Mouse (Mus musculus) urinary bladder, adult 18-20 months (tissue): ENCODE measurements around the gene Lama1.
"Not testable (repeated sequence)": the region's sequence is repeated elsewhere in the genome, so short reads cannot be mapped to it uniquely, and the experiment has no call there.

Experiments used
- DNase-seq, 2 experiments: peaks; one replicate each; pipeline ENCODE4 v3.0.0; 2022; ENCODE audit warnings: low spot score in 2 of 2, mixed read lengths in 2 of 2

Gene Lama1

GRCm38 (mm10) chr17:67715466-67715865, 18.4 kb downstream of the Lama1 start:
- DNase-seq: no peak

GRCm38 (mm10) chr17:67722055-67722454, 25.0 kb downstream of the Lama1 start:
- DNase-seq: no peak

DNA sequence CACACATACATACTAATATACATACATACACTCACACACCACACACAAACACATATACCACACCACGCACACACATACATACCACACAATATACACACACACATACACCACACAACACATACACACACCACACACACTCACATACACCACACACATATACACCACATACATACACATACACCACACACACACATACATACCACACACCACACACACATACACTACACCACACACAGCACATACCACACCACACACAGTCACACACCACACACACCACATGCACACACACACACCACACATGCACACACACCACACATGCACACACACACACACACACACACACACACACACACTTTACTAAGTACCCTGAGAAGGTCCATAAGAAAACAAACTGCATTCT, 25.5 kb downstream of the Lama1 start:
- DNase-seq: no peak

- no peak for DNase-seq
Measured at GRCm38 (mm10) chr17:67723175-67724067, 26.4 kb downstream of the Lama1 start.

DNA sequence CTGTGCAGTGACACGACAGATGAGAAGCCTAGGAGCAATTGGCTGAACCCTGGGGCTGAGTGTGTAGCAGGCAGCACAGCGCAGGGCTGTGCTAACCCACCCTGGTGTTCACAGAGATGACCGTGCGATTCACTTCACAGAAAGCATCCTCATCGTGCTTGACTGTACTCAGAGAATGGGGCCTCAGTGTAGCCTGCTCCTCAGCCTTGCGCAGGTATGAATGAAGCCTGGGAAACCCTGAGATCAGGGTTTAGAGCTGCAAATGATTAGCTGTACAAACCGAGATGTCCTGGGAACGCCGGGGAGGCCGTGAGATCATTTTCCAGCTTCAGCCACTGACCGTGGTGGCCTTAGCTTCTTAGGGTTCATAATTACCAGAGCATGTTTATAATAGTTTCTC, 29.5 kb downstream of the Lama1 start:
- DNase-seq: no peak

DNA sequence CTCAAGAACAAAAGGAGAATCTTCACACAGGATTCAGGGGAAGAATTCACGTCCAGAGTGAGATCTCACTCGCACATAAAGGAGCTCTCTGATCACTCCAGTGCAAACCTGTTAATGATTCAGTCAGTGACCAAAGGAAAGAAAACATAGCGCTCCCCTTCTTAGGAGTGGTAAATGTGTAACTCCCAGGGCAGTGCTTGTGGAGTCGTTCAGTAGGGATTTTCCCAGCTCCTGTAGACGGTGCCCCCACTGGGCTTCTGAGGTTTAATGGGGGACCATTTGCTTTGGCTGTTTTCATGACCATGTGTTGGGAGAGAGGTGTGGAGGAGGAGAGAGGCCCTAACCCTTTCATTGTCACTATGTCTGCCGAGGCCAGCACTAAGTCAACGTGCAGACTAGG, 31.7 kb downstream of the Lama1 start:
- DNase-seq: no peak

GRCm38 (mm10) chr17:67731096-67731495, 34.0 kb downstream of the Lama1 start:
- DNase-seq: no peak

DNA sequence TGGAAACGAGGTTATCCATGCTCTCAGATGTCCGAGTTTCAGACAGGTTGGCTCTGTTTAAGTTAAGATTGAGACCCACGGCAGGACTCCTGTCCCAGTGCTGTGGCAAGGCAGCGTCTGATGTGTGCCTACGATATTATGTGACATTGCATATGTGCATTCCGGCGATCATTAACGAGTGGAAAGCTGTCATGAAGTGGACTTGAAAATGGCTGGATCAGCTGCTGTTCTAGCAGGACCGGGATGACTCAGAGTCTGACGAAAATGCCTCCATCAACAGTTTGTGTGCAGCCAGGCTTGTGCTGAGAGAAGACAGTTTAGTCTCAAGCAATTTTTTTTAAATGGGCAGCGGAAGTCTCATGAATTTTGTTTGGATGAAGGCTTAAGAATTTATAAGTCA, 34.9 kb downstream of the Lama1 start:
- DNase-seq: no peak

- no peak for DNase-seq
Measured at GRCm38 (mm10) chr17:67733516-67733915, 36.5 kb downstream of the Lama1 start.

DNA sequence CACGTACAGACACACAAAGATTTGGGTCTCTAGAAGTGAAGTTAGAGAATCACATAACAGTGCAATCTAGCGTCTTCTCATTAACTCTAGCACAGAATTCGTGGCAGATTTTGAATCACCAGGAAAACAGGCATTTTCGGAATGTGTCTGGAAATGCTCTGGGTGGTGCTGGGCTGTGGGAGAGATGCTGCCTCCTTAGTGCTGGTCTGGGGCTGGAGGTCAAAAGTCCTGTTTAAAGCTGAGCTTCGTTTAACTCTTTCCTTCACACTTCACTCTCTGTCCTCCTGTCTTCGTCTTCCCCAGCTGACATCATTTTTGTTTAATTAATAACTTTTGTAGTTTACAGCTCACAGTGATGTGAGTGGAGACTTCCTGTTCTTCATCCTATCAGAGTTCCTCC, 38.7 kb downstream of the Lama1 start:
- no peak for DNase-seq

GRCm38 (mm10) chr17:67741229-67741628, 44.2 kb downstream of the Lama1 start:
- not testable (repeated sequence) for DNase-seq

GRCm38 (mm10) chr17:67764167-67764871, 67.3 kb downstream of the Lama1 start:
- DNase-seq: no peak

DNA sequence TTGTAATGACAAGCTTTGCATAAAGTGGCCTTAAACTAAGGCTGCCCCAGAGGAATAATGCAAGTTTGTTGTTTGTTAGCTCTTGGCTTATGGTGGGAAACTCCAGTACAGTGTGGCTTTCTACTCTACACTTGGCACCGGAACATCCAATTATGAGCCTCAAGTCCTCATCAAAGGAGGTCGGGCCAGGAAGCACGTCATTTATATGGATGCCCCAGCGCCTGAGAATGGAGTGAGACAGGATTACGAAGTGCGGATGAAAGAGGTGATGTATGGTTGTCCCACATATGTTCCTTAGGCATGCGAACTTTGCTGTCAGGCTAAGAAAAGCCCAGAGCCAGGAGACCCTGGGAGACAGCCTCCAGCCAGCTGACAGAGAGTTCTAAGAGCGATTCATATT, 76.5 kb downstream of the Lama1 start:
- DNase-seq: no peak

DNA sequence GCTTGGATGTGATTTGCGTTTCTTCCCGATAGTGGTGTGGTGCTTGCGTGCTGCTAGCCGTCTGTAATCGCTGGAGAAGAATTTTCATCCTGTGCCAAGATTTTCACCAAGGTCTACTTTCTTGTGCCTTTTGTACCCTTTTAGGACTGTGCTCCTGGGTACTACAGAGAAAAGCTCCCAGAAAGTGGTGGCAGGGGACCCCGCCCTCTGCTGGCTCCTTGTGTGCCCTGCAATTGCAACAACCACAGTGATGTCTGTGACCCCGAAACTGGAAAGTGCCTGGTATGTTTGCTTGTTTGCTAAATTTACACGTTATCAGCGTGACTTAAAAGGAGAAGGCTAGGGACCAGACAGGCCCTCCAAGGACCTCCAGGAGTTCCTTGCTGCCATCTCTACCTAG, 79.7 kb downstream of the Lama1 start:
- no peak for DNase-seq

DNA sequence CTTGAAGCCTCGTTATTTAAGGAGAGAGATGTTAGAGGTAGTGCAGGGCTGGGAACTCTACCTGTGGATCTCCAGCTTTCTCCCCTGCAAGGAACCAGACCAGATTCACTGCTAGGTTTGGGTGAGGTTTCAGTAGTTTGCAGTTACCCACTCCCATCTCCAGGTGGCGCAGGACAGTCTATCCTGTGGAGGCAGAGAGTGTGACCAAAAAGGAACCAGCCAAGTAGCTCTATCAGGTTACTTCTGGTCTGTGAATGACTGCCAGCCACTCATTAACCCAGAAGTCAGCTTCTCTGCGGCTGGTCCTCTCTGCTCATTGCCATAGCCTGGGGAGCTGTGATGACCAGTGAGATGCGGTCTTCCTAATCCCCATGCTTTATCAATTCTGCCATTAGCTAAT, 82.8 kb downstream of the Lama1 start:
- DNase-seq: no peak

DNA sequence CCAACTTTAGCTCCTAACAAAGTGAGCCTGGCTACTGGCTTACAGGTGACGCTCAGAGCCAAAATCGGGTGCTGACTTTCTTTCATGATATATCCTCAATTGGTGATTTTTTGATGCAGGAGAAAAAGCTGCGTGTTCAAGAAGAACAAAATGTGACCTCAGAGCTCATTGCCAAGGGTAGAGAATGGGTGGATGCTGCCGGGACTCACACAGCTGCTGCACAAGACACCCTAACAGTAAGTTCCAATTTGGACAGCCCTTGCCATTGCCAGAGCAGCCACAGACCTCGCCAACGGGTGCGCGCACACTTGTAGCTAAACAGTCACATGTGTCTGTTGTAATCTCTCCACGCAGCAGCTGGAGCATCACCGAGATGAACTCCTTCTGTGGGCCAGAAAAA, 94.0 kb downstream of the Lama1 start:
- DNase-seq: no peak

DNA sequence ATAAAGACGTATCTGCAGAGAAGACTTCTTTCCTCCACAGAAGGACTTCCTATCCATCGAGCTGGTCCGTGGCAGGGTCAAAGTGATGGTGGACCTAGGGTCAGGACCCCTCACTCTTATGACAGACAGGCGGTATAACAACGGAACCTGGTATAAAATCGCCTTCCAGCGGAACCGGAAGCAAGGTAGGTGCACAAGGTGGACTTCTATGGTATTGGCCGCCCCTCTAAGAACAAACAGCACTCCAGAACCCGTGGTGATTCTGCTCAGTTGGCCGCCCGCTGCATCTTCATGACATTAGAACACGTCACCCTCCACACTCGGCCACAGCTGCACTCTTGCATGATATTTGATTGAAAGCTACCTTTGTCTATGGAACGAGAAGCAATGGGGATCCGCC, 112.1 kb downstream of the Lama1 start:
- DNase-seq: no peak

GRCm38 (mm10) chr17:67813666-67814065, 116.6 kb downstream of the Lama1 start:
- DNase-seq: no peak

GRCm38 (mm10) chr17:67815720-67816119, 118.7 kb downstream of the Lama1 start:
- DNase-seq: no peak

DNA sequence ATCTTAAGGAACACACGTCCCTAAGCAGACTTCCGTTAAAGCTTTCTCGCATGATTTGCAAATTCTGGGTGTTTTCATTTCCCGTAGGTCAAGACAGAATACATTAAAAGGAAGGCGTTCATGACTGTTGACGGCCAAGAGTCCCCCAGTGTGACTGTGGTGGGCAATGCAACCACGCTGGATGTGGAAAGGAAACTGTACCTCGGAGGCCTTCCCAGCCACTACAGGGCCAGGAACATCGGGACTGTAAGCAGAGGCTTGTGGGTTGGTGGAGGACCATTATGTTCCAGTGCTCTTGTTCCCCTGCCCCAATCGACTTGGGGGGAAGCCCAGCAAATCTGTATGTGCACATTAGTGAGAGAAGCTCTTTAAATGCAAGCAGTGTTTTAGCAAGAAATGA, 119.9 kb downstream of the Lama1 start:
- DNase-seq: no peak

DNA sequence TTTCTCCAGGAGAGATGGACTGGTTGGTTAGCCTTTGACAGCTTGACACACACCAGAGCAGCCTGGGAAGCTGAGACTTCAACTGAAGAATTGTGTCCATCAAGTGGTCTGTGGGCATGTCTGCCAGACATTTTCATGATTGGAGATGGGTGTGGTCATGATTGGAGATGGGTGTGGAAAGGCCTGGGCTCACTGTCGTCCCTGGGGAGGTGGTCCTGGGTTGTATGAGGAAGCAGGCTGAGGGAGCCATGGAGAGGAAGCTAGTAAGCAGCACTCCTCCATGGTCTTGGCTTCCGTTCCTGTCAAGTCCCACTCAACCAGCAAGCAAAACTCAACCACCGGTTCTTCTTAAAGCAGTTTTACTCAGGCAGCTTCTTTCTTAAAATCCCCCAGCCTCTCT, 130.4 kb downstream of the Lama1 start:
- no peak for DNase-seq

- DNase-seq: no peak
Measured at GRCm38 (mm10) chr17:67836146-67836895, 139.3 kb downstream of the Lama1 start.
